Mouse (Mus musculus) inflammation-experienced regulatory T-cells (primary cell): ENCODE measurements around the gene Kcnk16. TPM values are rescaled to one million over a fixed set of nuclear protein-coding genes. Genes with fewer than 3 reads are reported as not detected.

Source experiments
- polyA plus RNA-seq, 2 experiments: library from polyadenylated mRNA; unstranded; fragments of 100-300 nt; shearing (Covaris generic); gene quantifications; one replicate each; pipeline ENCODE4 v1.2.1; 2017

Gene Kcnk16
- under 1 TPM in 1 of 2 experiments, not detected in 1; 0.62 TPM for polyA plus RNA-seq

DNA sequence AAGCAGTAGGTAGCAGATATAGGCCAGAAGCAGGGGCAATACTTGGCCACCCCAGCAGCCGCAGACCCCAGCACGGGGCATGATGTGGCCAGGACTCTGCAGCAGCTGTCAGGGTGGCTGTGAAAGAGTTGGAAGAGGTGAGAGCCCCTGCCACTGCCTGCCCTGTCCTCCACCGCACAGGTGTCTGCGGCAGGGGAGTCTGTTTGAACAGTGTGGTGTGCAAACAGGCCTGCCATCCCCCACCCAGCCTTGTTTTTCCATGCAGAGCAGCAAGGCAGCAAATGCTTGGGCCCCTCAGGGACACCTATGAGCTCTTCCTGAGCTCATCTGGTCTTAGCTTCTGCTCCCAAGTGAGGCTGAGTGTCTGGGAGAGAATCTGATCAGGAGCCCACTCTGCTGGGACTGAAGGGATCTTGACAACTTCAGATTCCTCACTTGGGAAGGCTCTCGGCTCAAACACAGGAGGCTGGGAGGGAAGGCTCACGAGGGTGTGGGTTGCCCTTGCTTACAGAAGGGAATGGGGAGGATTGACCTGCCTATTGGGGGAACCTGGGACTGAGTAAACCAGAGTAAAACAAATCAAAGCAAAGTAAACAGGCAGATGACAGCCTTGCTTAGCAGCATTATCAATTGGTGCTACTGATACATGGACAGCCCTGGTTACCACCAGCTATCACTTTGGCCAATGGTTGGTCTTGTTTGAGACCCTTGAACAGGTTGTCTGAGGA is at the start of gene Kcnk16:
Gene Kcnk16, minus strand, starts transcription at position 118 of the 728 bp plus-strand sequence.

DNA sequence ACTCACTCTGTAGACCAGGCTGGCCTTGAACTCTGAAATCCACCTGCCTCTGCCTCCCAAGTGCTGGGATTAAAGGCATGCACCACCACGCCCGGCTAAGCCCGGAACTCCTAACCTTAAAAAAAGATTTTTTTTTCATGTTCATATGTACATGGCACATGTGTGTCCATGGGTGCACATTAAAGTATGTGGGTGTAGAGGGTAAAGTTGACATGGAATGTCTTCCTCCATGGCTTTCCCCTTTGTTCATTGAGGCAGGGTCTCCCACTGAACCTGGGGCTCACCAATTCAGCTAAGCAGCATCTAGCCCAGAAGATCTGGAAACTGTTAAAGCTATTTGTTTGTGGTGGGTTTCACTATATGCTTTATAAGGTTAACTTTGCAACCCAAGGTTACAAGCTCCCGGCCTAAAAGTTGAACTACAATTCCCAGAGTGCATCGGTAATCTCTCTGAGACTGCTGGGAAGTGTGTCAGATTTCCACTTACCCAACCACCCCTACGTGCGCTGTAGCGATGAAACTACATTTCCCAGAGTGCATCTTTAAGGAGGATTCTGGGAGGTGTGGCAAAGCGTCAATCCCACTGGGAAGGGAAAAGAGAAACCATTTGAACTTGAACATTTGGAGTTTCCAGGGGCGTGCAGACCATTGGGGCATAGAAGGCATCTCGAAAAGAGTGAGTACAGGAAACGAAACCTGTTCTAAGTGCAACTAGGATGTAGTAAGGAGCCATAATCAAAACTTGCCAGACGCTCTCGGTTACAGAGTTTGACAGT is 25.3 kb upstream of the Kcnk16 start, which contains the start of gene Nudt13:
Gene Nudt13, plus strand, starts transcription at position 581 of the 776 bp plus-strand sequence.

Other genes starting within 250 kb of the Kcnk16 start
- gene Saysd1, start 130.7 kb downstream of the Kcnk16 start, polyA plus RNA-seq: 10 to 100 TPM; 23.4 to 37.9 TPM
- 10 to 100 TPM in 1 of 2 experiments, 1 to 10 TPM in 1; 3.2 to 26.2 TPM for gene Kcnk5, start 87.4 kb downstream of the Kcnk16 start, polyA plus RNA-seq
- gene Nudt13, start 25.5 kb upstream of the Kcnk16 start, polyA plus RNA-seq: 10 to 100 TPM; 17.6 to 18.7 TPM
- 10 to 100 TPM; 49.8 to 63.9 TPM for gene Ecd, start 78.9 kb upstream of the Kcnk16 start, polyA plus RNA-seq
- gene Fam149b, start 79.0 kb upstream of the Kcnk16 start, polyA plus RNA-seq: 10 to 100 TPM; 53.5 to 74.9 TPM
- 100 to 1,000 TPM; 131 to 152 TPM for gene Dnajc9, start 119.7 kb upstream of the Kcnk16 start, polyA plus RNA-seq
- 10 to 100 TPM; 66.9 to 90.9 TPM for gene Mrps16, start 124.4 kb upstream of the Kcnk16 start, polyA plus RNA-seq
- under 1 TPM; 0.37 to 0.50 TPM for gene Cfap70, start 183.0 kb upstream of the Kcnk16 start, polyA plus RNA-seq
- gene Anxa7, start 210.9 kb upstream of the Kcnk16 start, polyA plus RNA-seq: 10 to 100 TPM; 53.2 to 67.1 TPM
- gene Mss51, start 227.7 kb upstream of the Kcnk16 start, polyA plus RNA-seq: 1 to 10 TPM in 1 of 2 experiments, under 1 TPM in 1; 0.31 to 1.8 TPM